Mouse (Mus musculus): ENCODE measurements at regions not wholly inside any gene's neighbourhood (a gene's known extent, or its start where the extent isn't known, plus 50 kb on each side); places are given as distances from the start of the nearest gene placed in this dataset.

GRCm38 (mm10) chr4:81568404-81568803 is 125.8 kb upstream of the Mpdz start:
- Histone ChIP-seq H3K9me3 (ENCODE audit: control insufficient read depth, low read length) (no peaks in the 10 kb centered on the region), H3K4me1 (replicated peaks; ENCODE audit: control insufficient read depth, insufficient read depth, low read length) (peaks cover 29% of the 10 kb centered on the region), H3K4me2 (replicated peaks) (no peak overlapping the region), H3K4me3 (replicated peaks; ENCODE audit: low read length) (no peak overlapping the region), H3K36me3 (replicated peaks; ENCODE audit: control insufficient read depth, insufficient read depth) (no peaks in the 10 kb centered on the region), H3K9ac (no peak overlapping the region), H3K27ac (peak overlapping the region; percentile 77), H3K27me3 (ENCODE audit: control insufficient read depth, insufficient read depth, low read length) (no peaks in the 10 kb centered on the region)
- 46% methylated on average over 6 of the region's 6 CpGs for WGBS
- DNase-seq (ENCODE audit: low spot score) (no peak), ATAC-seq (ENCODE audit: low FRiP score) (no peak; the same call in 1 of the 2 replicates)

- ATAC-seq (ENCODE audit: low FRiP score) (peak; percentile 95), DNase-seq (ENCODE audit: low spot score) (peak; percentile 77)
- Histone ChIP-seq H3K9me3 (ENCODE audit: control insufficient read depth, low read length) (no peaks in the 10 kb centered on the region), H3K36me3 (replicated peaks; ENCODE audit: control insufficient read depth, insufficient read depth) (no peaks in the 10 kb centered on the region), H3K27ac (peak overlapping the region; percentile 77), H3K4me1 (replicated peaks; ENCODE audit: control insufficient read depth, insufficient read depth, low read length) (peaks cover 29% of the 10 kb centered on the region), H3K4me2 (replicated peaks) (0 out of 2 replicates have a peak overlapping the region, but pooled peaks have one; percentile 6), H3K9ac (0 out of 2 replicates have a peak overlapping the region, but pooled peaks have one; percentile 24), H3K4me3 (replicated peaks; ENCODE audit: low read length) (no peak overlapping the region), H3K27me3 (ENCODE audit: control insufficient read depth, insufficient read depth, low read length) (no peaks in the 10 kb centered on the region)
- 5% methylated on average over 5 of the region's 5 CpGs for WGBS
Observed at GRCm38 (mm10) chr4:81567928-81568327, 125.3 kb upstream of the Mpdz start.

- 42% methylated on average over 11 of the region's 11 CpGs for WGBS
- ATAC-seq (ENCODE audit: low FRiP score) (no peak), DNase-seq (ENCODE audit: low spot score) (no peak)
- Histone ChIP-seq H3K9me3 (ENCODE audit: control insufficient read depth, low read length) (no peaks in the 10 kb centered on the region), H3K36me3 (replicated peaks; ENCODE audit: control insufficient read depth, insufficient read depth) (no peaks in the 10 kb centered on the region), H3K27me3 (ENCODE audit: control insufficient read depth, insufficient read depth, low read length) (no peaks in the 10 kb centered on the region), H3K4me3 (replicated peaks; ENCODE audit: low read length) (no peak overlapping the region), H3K9ac (no peak overlapping the region), H3K4me2 (replicated peaks) (peak overlapping the region; percentile 18; the same call in 1 of the 2 replicates), H3K4me1 (replicated peaks; ENCODE audit: control insufficient read depth, insufficient read depth, low read length) (peaks cover 32% of the 10 kb centered on the region), H3K27ac (peak overlapping the region; percentile 77)
Observed at GRCm38 (mm10) chr4:81566526-81566925, 123.9 kb upstream of the Mpdz start.

GRCm38 (mm10) chr4:81565422-81566395 is 123.1 kb upstream of the Mpdz start:
- WGBS, result 71% methylated on average over 21 of the region's 21 CpGs
- Histone ChIP-seq H3K27ac (peak overlapping the region; percentile 77; the same call in 1 of the 2 replicates), H3K4me1 (replicated peaks; ENCODE audit: control insufficient read depth, insufficient read depth, low read length) (peaks cover 32% of the 10 kb centered on the region), H3K4me2 (replicated peaks) (no peak overlapping the region), H3K36me3 (replicated peaks; ENCODE audit: control insufficient read depth, insufficient read depth) (no peaks in the 10 kb centered on the region), H3K27me3 (ENCODE audit: control insufficient read depth, insufficient read depth, low read length) (no peaks in the 10 kb centered on the region), H3K4me3 (replicated peaks; ENCODE audit: low read length) (no peak overlapping the region), H3K9ac (no peak overlapping the region), H3K9me3 (ENCODE audit: control insufficient read depth, low read length) (no peaks in the 10 kb centered on the region)
- ATAC-seq (ENCODE audit: low FRiP score) (no peak), DNase-seq (ENCODE audit: low spot score) (no peak)

- H3K4me2 ChIP-seq (replicated peaks), result peak overlapping the region; percentile 45
- H3K36me3 ChIP-seq (replicated peaks; ENCODE audit: control insufficient read depth, insufficient read depth), result no peaks in the 10 kb centered on the region
- no peak overlapping the region for H3K4me3 ChIP-seq (replicated peaks; ENCODE audit: low read length)
- H3K9me3 ChIP-seq (ENCODE audit: control insufficient read depth, low read length), result no peaks in the 10 kb centered on the region
- H3K9ac ChIP-seq, result no peak overlapping the region
- DNase-seq (ENCODE audit: low spot score), result peak; percentile 78
- H3K27me3 ChIP-seq (ENCODE audit: control insufficient read depth, insufficient read depth, low read length), result no peaks in the 10 kb centered on the region
- H3K4me1 ChIP-seq (replicated peaks; ENCODE audit: control insufficient read depth, insufficient read depth, low read length), result peaks cover 32% of the 10 kb centered on the region
- WGBS, result 5% methylated on average over 6 of the region's 6 CpGs
- ATAC-seq (ENCODE audit: low FRiP score), result no peak
- H3K27ac ChIP-seq, result no peak overlapping the region
Observed at GRCm38 (mm10) chr4:81564446-81564845, 121.8 kb upstream of the Mpdz start.

GRCm38 (mm10) chr4:81563574-81563973 is 121.0 kb upstream of the Mpdz start:
- H3K9ac ChIP-seq, result no peak overlapping the region
- no peak overlapping the region for H3K27ac ChIP-seq
- H3K4me2 ChIP-seq (replicated peaks), result no peak overlapping the region
- DNase-seq (ENCODE audit: low spot score), result no peak
- H3K9me3 ChIP-seq (ENCODE audit: control insufficient read depth, low read length), result no peaks in the 10 kb centered on the region
- H3K36me3 ChIP-seq (replicated peaks; ENCODE audit: control insufficient read depth, insufficient read depth), result no peaks in the 10 kb centered on the region
- no peak overlapping the region for H3K4me3 ChIP-seq (replicated peaks; ENCODE audit: low read length)
- peaks cover 30% of the 10 kb centered on the region for H3K4me1 ChIP-seq (replicated peaks; ENCODE audit: control insufficient read depth, insufficient read depth, low read length)
- no peaks in the 10 kb centered on the region for H3K27me3 ChIP-seq (ENCODE audit: control insufficient read depth, insufficient read depth, low read length)
- ATAC-seq (ENCODE audit: low FRiP score), result no peak
- WGBS, result 41% methylated on average over 10 of the region's 10 CpGs

- no peak overlapping the region for H3K4me2 ChIP-seq (replicated peaks)
- no peaks in the 10 kb centered on the region for H3K9me3 ChIP-seq (ENCODE audit: control insufficient read depth, low read length)
- H3K4me3 ChIP-seq (replicated peaks; ENCODE audit: low read length), result no peak overlapping the region
- 37% methylated on average over 4 of the region's 4 CpGs for WGBS
- H3K9ac ChIP-seq, result no peak overlapping the region
- peaks cover 15% of the 10 kb centered on the region; the same call in 1 of the 2 replicates for H3K4me1 ChIP-seq (replicated peaks; ENCODE audit: control insufficient read depth, insufficient read depth, low read length)
- no peaks in the 10 kb centered on the region for H3K36me3 ChIP-seq (replicated peaks; ENCODE audit: control insufficient read depth, insufficient read depth)
- no peak overlapping the region for H3K27ac ChIP-seq
- no peaks in the 10 kb centered on the region for H3K27me3 ChIP-seq (ENCODE audit: control insufficient read depth, insufficient read depth, low read length)
- DNase-seq (ENCODE audit: low spot score), result no peak
- ATAC-seq (ENCODE audit: low FRiP score), result no peak
Observed at GRCm38 (mm10) chr4:81561453-81561852, 118.8 kb upstream of the Mpdz start.

GRCm38 (mm10) chr4:81550816-81551215 is 108.2 kb upstream of the Mpdz start:
- DNase-seq (ENCODE audit: low spot score) (no peak), ATAC-seq (ENCODE audit: low FRiP score) (no peak)
- Histone ChIP-seq H3K27ac (no peak overlapping the region), H3K27me3 (ENCODE audit: control insufficient read depth, insufficient read depth, low read length) (no peaks in the 10 kb centered on the region), H3K9me3 (ENCODE audit: control insufficient read depth, low read length) (peaks cover 9% of the 10 kb centered on the region; the same call in 1 of the 2 replicates), H3K4me3 (replicated peaks; ENCODE audit: low read length) (no peak overlapping the region), H3K9ac (no peak overlapping the region), H3K36me3 (replicated peaks; ENCODE audit: control insufficient read depth, insufficient read depth) (no peaks in the 10 kb centered on the region), H3K4me2 (replicated peaks) (no peak overlapping the region), H3K4me1 (replicated peaks; ENCODE audit: control insufficient read depth, insufficient read depth, low read length) (no peaks in the 10 kb centered on the region)
- WGBS, result 88% methylated on average over 4 of the region's 4 CpGs

GRCm38 (mm10) chr4:81550256-81550655 is 107.6 kb upstream of the Mpdz start:
- Histone ChIP-seq H3K9me3 (ENCODE audit: control insufficient read depth, low read length) (peaks cover 9% of the 10 kb centered on the region; the same call in 1 of the 2 replicates), H3K4me1 (replicated peaks; ENCODE audit: control insufficient read depth, insufficient read depth, low read length) (no peaks in the 10 kb centered on the region), H3K4me2 (replicated peaks) (no peak overlapping the region), H3K36me3 (replicated peaks; ENCODE audit: control insufficient read depth, insufficient read depth) (no peaks in the 10 kb centered on the region), H3K4me3 (replicated peaks; ENCODE audit: low read length) (no peak overlapping the region), H3K27me3 (ENCODE audit: control insufficient read depth, insufficient read depth, low read length) (no peaks in the 10 kb centered on the region), H3K27ac (no peak overlapping the region), H3K9ac (no peak overlapping the region)
- DNase-seq (ENCODE audit: low spot score), result no peak
- 92% methylated on average over 4 of the region's 4 CpGs for WGBS
- ATAC-seq (ENCODE audit: low FRiP score), result no peak
